Mouse (Mus musculus) hindlimb bud, embryonic 11.5 days (tissue): ENCODE measurements at regions not wholly inside any gene's neighbourhood (a gene's known extent, or its start where the extent isn't known, plus 50 kb on each side); places are given as distances from the start of the nearest gene placed in this dataset.
"Not testable (repeated sequence)": the region's sequence is repeated elsewhere in the genome, so short reads cannot be mapped to it uniquely, and the experiment has no call there.

Experiments used
- DNase-seq: peaks from one replicate; pipeline ENCODE4 v3.0.0-alpha.2; 2012; ENCODE audit warnings: low read depth, low spot score; ENCODE audit errors: extremely low spot score

DNA sequence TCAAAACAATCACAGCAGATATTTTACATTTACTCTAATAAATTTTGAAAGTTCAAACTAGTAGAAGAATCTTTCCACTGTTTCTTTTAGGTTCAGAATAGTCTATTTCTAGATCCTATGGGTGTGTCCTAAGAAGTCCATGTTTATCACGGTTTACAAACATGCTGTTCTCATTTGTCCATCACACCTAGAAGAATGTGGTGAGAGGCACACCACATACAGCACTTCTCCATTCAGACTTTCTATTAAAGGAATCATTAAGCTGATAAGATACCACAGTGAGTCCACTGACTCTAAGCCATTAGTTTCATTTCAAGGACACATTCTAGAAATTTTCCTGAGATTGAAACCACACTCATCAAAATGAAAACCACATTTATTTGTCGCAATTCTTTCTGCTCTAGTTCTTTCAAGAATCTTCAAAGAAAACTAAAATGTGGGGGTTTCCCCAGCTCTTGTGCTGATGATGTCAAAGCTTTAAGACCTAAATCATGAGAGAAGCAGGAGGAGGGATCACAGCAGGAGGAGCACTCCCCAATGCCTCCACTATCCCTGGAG is 101.1 kb upstream of the Ptgfr start:
- no peak for DNase-seq

- no peak for DNase-seq
These were observed 94.2 kb upstream of the Ptgfr start for GRCm38 (mm10) chr3:151931656-151932055.

- DNase-seq: no peak
These were observed 93.7 kb upstream of the Ptgfr start for GRCm38 (mm10) chr3:151931096-151931495.

GRCm38 (mm10) chr3:151914010-151914513 is 76.6 kb upstream of the Ptgfr start:
- DNase-seq: no peak

- DNase-seq: not testable (repeated sequence)
These were observed 74.9 kb upstream of the Ptgfr start for GRCm38 (mm10) chr3:151912292-151912691.

GRCm38 (mm10) chr3:151910851-151911250 is 73.4 kb upstream of the Ptgfr start:
- DNase-seq: no peak

DNA sequence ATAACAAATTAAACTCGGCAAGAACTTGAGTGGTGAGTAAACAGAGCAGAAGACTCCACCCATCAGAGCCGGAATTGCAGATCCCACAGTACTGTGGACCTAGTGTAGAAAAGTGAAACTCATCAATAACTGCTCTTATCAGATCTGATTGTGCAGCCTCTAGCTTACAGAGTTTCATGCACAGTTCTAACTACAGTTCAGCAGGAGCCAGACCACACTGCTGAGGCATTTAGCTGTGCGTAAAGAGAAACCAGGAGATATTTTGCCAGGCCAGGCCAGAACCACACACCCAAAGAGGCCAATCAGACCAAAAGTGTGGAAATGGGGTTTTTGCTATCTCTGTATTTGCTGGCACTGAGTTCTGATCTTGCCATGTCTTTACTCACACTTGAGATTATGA is 71.9 kb upstream of the Ptgfr start:
- no peak for DNase-seq

GRCm38 (mm10) chr3:151908886-151909285 is 71.5 kb upstream of the Ptgfr start:
- DNase-seq: no peak

- DNase-seq: no peak
These were observed 68.3 kb upstream of the Ptgfr start for GRCm38 (mm10) chr3:151905775-151906174.

GRCm38 (mm10) chr3:151903169-151903568 is 65.7 kb upstream of the Ptgfr start:
- DNase-seq: no peak

DNA sequence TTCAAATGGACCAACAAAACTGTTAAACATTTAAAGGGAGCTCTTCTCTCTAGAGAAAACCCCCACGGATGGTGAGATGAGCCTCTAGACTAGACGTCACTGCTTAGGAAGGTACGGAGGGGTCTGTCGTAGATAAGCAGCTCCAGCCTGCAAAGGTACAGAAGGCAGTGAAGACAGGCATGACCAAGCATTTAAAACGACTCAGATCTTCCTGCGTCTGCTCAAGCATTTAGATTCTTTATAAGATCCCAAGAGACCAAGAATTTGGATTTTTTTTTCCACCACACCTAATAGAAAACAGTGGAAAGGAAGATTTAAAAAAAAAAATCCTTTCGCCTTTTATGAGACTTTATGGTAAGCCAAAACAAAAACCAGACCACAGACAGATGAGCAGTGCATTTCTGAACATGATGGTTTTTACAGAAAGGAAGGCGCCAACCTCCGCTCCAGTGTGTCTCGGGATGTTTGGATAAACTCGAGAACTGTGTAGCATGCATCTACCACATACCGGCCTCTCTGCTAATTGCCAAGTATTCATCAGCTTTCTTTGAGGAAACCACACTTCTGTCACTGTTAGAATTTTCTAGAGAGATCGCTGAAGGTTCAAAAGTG is 64.9 kb upstream of the Ptgfr start:
- DNase-seq: no peak

GRCm38 (mm10) chr3:151899676-151900075 is 62.2 kb upstream of the Ptgfr start:
- no peak for DNase-seq

DNA sequence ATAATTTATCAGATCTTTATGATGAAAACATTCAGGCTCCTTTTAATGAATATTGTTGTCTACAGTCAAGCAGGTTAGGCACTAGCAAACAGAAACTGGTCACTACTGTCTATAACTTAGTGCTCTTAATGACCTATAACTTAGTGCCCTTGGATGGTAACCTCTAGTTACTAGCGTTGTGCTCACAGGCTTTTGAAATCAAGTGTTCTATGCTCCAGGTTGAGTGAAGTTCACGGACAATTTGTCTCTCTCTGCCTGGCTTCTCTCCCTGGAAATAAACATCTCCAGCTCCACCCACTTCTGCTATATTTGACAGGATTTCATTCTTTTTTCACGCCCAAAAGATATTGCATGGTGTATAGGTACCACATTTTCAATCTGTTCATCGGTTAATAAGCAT is 61.7 kb upstream of the Ptgfr start:
- no peak for DNase-seq

- no peak for DNase-seq
These were observed 58.9 kb upstream of the Ptgfr start for GRCm38 (mm10) chr3:151896320-151896719.

- DNase-seq: no peak
These were observed 57.3 kb upstream of the Ptgfr start for GRCm38 (mm10) chr3:151894712-151895111.

DNA sequence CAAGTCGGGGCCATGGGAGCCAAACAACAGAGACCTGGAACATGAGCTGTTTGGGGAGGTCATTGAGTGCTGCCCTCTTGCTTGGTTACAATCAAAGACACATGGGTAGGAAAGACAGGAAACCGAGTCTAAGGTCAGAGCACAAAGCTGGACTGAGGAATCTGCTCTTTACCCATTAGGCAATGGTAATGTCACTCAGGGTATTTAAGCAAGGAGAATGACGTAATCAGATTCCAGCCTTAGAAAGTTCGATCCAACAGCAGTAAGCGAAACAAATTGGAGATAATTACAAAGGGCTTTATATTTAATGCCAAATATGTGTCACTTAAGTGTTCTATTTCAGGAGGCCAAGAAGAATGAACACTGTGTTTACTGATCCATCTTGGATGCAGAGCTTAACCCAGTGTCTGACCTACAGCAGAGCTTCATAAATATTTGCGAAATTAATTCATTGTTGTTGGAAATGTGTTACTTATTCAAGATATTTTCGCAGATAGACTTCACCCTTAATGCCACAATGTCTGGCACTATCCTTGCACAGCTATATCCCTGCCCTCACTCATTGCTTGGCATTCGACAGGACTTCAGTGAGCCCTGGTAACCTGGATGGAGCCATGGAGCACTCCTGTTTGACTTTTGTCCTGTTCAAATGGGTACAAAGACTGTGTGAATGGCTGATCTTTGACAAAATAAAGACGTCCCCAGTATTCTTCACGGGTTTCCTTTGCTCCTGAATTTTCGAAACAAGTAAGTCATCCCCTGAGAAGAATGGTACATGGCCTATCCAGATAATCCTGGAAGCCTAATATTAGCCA is 56.2 kb upstream of the Ptgfr start:
- DNase-seq: no peak

- peak; percentile 92 for DNase-seq
These were observed 54.4 kb upstream of the Ptgfr start for GRCm38 (mm10) chr3:151891760-151892253.

DNA sequence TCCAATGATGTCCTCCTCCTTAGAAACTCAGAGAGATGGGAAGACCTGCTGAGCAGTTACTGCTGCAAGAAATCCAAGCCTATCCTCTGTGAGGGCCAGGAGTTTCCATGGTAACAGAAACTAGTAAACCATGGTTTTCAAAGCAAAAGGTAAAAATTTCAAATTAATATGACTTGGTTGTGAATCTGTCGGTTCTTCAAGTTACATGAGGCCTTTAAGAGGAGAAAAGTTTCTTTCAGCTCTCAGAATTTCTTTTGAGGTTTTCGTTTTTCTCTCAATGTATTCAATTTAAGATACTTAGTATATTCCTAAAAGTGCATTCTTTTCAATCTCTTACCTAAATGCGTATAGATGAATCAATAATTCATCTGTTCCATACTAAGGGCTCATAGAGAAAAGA is 53.9 kb upstream of the Ptgfr start:
- DNase-seq: peak; percentile 30

- no peak for DNase-seq
These were observed 52.3 kb upstream of the Ptgfr start for GRCm38 (mm10) chr3:151889738-151890137.
